Mouse (Mus musculus): Measurements from ENCODE around the gene Gbp3.
"Not testable (repeated sequence)": the region's sequence is repeated elsewhere in the genome, so short reads cannot be mapped to it uniquely, and the experiment has no call there.

Gene Gbp3

GRCm38 (mm10) chr3:142559632-142560228 is at the start of gene Gbp3:
Gene Gbp3 (plus strand): TSS chr3:142560026.
- DNase-seq: no peak

- no peak for DNase-seq
These were observed 31.7 kb upstream of the Gbp3 start for GRCm38 (mm10) chr3:142528116-142528515.

- no peak for DNase-seq
These were observed 30.2 kb upstream of the Gbp3 start for GRCm38 (mm10) chr3:142529597-142529996.

GRCm38 (mm10) chr3:142530087-142530953 is 29.5 kb upstream of the Gbp3 start, which contains the start of gene Gbp7:
Gene Gbp7 (plus strand): TSS chr3:142530342.
- peak; percentile 11 for DNase-seq

GRCm38 (mm10) chr3:142531595-142531994 is 28.2 kb upstream of the Gbp3 start:
- no peak for DNase-seq

- DNase-seq: no peak
These were observed 26.6 kb upstream of the Gbp3 start for GRCm38 (mm10) chr3:142533185-142533584.

- no peak for DNase-seq
These were observed 24.2 kb upstream of the Gbp3 start for GRCm38 (mm10) chr3:142535667-142536066.

- DNase-seq: no peak
These were observed 18.4 kb upstream of the Gbp3 start for GRCm38 (mm10) chr3:142541391-142541790.

GRCm38 (mm10) chr3:142542776-142543175 is 17.1 kb upstream of the Gbp3 start:
- DNase-seq: not testable (repeated sequence)

GRCm38 (mm10) chr3:142546690-142547089 is 13.1 kb upstream of the Gbp3 start:
- DNase-seq: no peak

- DNase-seq: no peak
These were observed 9.7 kb upstream of the Gbp3 start for GRCm38 (mm10) chr3:142550052-142550676.

- no peak for DNase-seq
These were observed 5.2 kb upstream of the Gbp3 start for GRCm38 (mm10) chr3:142554601-142555000.

- no peak for DNase-seq
These were observed 4.2 kb upstream of the Gbp3 start for GRCm38 (mm10) chr3:142555623-142556022.

GRCm38 (mm10) chr3:142560296-142560948 is 596 bp downstream of the Gbp3 start:
- DNase-seq: peak; percentile 77

- DNase-seq: no peak
These were observed 1.3 kb downstream of the Gbp3 start for GRCm38 (mm10) chr3:142561045-142561646.

- no peak for DNase-seq
These were observed 1.8 kb downstream of the Gbp3 start for GRCm38 (mm10) chr3:142561666-142562065.

- DNase-seq: not testable (repeated sequence)
These were observed 7.7 kb downstream of the Gbp3 start for GRCm38 (mm10) chr3:142567490-142567889.

GRCm38 (mm10) chr3:142570738-142571137 is 10.9 kb downstream of the Gbp3 start:
- no peak for DNase-seq

- DNase-seq: no peak
These were observed 17.3 kb downstream of the Gbp3 start for GRCm38 (mm10) chr3:142577108-142577507.

GRCm38 (mm10) chr3:142578342-142578741 is 18.5 kb downstream of the Gbp3 start:
- DNase-seq: no peak

- no peak for DNase-seq
These were observed 23.2 kb downstream of the Gbp3 start for GRCm38 (mm10) chr3:142583067-142583466.

GRCm38 (mm10) chr3:142587386-142587785 is 27.6 kb downstream of the Gbp3 start:
- DNase-seq: no peak

GRCm38 (mm10) chr3:142588888-142589287 is 29.1 kb downstream of the Gbp3 start:
- DNase-seq: no peak

Measured in liver (tissue).